Mouse (Mus musculus) induced T-regulatory cell, adult 2 months (primary cell): ENCODE results near the gene Vtn.
"Not testable (repeated sequence)": the region's sequence is repeated elsewhere in the genome, so short reads cannot be mapped to it uniquely, and the experiment has no call there.

Source experiments
- DNase-seq: peaks from one replicate; pipeline ENCODE4 v3.0.0-alpha.2; 2012; ENCODE audit warnings: low read depth

Vtn gene

DNA sequence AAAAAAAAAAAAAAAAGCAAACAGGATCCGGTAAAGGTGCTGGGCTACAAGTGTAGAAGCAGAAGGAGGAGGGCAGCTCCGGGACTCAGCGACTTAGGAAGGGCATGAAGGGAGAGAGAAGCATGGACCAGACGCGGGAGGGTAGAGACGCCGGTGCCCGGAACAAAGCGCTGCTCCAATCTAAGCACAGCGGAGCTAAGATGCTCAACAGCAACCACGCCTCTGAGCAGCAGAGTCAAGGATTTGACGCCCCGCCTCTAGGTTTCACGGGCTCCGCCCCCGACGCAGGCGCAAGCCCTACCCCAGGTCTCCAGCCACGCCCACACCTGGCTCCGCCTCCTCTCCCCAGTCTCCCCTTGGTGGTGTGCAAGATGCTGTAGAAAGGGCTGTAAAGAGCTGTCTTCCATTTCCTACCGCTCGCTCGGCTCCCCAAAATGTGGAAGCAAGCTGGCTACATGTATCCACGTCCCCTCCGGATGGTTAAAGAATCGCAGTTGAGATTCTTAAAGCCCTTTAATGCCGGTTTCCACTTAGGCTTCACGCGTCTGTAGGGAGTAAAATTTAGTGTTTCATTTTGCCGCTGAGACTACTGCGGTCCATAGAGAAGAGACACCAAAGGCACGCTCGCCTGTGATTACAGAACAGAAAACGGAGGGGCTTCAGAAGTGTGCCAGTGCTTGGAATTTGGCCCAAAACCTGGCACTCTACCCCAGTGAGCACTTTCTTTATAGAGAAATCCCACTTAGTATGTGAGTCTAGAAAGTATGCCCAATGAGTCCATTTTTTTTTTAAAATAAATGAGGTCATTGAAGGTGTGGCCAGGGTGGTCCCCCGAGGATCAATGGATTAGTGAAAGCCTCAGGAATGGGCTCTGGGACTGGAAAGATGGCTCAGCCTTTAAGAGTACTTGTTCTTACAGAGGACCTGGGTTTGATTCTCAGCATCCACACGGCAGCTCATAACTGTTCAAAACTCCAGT is 1.1 kb upstream of the Vtn start, which contains the start of gene Sarm1:
Gene Sarm1 (minus strand): TSS at position 211 of the 979 bp plus-strand sequence.
- peak; percentile 99 for DNase-seq

DNA sequence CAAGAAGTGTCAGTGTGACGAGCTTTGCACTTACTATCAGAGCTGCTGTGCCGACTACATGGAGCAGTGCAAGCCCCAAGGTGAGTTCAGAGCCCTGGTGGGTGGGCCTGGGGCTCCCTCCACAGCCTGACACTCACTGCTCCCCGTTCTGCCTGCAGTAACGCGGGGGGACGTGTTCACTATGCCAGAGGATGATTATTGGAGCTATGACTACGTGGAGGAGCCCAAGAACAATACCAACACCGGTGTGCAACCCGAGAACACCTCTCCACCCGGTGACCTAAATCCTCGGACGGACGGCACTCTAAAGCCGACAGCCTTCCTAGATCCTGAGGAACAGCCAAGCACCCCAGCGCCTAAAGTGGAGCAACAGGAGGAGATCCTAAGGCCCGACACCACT is 652 bp downstream of the Vtn start:
- no peak for DNase-seq

- no peak for DNase-seq
These were observed 1.8 kb downstream of the Vtn start for GRCm38 (mm10) chr11:78500623-78501202.

GRCm38 (mm10) chr11:78501529-78501928 is 2.6 kb downstream of the Vtn start:
- no peak for DNase-seq

- no peak for DNase-seq
These were observed 4.2 kb downstream of the Vtn start, which contains the start of gene Sebox for GRCm38 (mm10) chr11:78502909-78503650. Gene Sebox, plus strand, starts transcription at chr11:78503447.

DNA sequence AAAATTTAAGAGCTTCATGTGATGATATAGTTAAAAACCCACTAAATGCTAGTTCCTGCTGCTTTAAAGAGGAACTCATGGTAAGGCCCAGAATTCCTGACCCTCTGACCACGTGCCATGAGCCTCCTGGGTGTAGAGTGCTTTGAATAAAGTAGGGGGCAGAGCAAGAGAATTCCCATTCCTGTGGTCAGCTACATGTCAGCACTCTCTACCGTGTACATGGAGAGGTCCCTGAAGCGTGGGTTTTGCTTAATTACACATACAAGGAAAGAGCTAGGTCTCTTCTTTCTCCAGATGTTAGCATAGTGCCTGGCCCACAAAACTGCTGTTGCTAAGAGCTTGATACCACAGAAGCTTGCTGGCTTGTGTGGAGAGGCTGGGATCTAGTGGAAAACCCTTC is 6.5 kb downstream of the Vtn start:
- DNase-seq: no peak

DNA sequence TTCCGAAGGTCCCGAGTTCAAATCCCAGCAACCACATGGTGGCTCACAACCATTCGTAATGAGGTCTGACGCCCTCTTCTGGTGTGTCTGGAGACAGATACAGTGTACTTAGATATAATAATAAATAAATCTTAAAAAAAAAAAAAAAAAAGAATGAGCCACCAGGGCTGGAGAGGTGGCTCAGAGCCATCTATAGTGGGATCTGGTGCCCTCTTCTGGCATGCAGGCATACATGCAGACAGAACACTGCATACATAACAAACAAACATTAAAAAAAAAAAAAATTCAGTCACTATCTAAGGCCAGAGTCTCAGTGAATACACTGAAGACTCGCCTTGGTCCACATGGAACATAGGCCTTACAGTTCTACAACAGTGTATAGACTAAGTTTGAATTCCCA is 10.3 kb downstream of the Vtn start:
- peak; percentile 65 for DNase-seq

- peak; percentile 96 for DNase-seq
These were observed 13.4 kb downstream of the Vtn start, which contains the start of the genes Tmem199 and Poldip2 for GRCm38 (mm10) chr11:78512025-78512957. Gene Tmem199, minus strand, starts transcription at chr11:78512172. Gene Poldip2, plus strand, starts transcription at chr11:78512193.

GRCm38 (mm10) chr11:78513106-78513790 is 14.4 kb downstream of the Vtn start:
- no peak for DNase-seq

DNA sequence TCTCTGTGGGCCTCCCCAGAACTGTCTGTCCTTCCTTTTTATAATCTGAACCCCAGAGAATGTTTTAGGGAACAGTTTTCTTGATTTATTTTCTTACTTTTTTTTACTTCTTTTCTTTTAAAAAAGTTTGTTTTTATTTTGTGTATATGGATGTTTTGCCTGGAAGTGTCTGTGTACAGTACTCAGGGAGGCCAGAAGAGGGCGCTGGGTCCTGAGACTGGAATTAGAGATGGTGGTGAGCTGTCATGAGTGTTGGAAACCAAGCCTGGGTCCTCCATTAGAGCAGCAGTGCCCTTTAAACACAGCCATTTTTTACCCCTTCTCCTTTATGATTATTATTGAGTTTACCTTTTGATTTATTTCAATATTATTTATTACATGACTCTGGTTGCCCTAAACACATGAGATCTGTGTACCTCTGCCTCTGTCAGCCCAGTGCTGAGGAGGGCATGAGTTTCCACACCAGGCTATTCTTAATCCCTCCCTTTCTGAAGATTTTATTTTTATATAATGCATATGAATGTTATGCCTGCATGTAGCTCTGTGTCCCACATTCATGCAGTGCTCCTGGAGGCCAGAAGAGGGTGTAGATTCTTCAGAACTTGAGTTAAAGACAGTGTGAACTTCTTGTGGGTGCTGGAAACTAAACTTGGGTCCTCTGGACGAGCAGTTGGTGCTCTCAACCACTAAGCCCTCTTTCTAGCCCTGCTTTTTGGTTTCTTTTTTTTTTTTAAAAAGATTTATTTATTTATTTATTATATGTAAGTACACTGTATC is 16.8 kb downstream of the Vtn start:
- peak; percentile 66 for DNase-seq

- DNase-seq: no peak
These were observed 20.0 kb downstream of the Vtn start for GRCm38 (mm10) chr11:78518931-78519330.

DNA sequence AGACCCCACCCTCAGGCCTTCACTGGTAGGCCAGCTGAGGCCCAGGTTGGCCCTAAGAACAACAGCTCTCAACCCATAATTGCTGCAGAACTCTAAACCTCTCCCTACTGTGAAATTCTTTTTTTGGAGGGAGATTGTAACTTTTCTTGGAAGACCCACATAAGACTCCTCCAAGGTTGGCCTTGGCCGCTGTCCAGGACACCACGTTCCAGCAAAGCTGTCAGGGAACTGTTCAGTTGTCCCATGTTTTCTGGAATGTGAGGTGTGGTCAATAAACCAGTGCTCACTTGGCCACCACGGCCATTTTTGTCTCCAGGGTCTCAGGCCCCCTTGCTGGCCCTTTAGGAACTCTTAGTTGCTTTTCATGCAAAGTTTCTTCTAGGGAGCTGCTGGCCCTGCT is 23.0 kb downstream of the Vtn start:
- DNase-seq: no peak

DNA sequence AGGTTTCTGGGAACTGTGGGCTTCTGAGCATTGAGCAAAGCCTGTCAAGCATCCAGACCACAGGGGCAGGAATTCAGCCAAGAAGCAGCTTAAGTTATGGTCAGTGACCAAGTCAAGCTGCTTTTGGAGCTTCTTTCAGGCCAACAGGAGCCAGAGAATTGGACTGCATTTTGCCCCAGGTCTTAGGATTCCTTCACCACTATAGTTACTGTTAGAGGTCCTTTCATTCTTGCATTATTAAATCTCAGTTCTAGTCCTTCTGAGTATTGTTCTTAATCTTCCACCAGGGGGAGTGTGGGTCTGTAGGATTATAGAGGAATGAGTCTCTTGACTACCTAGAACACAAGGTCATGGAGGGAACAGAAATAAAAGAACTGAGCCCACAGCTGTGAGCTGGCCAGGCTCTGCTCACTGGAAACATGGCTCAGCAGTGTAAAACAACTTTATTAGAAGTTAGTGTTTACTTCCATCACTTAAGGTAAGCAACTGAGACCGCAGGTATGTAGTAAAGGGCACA is 23.6 kb downstream of the Vtn start:
- DNase-seq: peak; percentile 70

GRCm38 (mm10) chr11:78523241-78523955 is 24.5 kb downstream of the Vtn start:
- DNase-seq: no peak

DNA sequence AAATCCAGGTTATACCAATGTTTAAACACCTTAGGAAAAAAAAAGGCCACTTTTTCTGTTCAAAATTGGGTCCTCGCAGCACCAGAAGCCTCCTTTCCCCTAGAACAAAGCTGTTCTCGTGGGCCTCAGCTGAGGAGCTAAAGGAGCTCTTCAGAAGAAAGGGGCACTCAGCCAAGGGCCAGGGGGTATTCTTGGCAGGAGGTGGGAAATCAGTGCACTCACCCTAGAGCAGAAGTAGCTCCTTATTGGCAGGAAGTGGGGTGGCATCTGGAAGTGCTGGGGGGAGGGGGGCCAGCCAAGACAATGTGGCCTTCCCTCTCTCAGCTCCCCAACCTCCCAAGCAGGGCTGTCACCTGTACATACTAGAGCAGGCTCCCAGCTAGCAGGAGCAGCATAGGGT is 25.9 kb downstream of the Vtn start:
- no peak for DNase-seq

DNA sequence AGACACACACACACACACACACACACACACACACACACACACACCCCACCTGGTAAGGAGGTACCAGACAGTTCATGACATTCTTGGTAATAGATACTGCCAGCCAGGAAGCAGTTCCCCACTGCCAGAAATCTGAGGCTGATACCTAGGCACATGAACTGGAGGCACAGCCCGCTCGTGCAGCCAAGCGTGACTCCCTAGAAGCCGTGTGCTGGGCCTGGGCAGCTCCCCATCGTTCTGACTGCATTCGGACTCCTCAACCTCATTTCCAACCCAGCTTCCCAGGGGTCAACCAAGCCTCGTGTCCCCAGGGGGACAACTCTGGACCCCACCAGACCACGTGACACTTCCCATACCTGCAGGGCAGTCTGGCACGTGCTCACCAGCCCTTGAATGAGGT is 29.8 kb downstream of the Vtn start:
- DNase-seq: no peak

GRCm38 (mm10) chr11:78530001-78530400 is 31.1 kb downstream of the Vtn start:
- DNase-seq: no peak

DNA sequence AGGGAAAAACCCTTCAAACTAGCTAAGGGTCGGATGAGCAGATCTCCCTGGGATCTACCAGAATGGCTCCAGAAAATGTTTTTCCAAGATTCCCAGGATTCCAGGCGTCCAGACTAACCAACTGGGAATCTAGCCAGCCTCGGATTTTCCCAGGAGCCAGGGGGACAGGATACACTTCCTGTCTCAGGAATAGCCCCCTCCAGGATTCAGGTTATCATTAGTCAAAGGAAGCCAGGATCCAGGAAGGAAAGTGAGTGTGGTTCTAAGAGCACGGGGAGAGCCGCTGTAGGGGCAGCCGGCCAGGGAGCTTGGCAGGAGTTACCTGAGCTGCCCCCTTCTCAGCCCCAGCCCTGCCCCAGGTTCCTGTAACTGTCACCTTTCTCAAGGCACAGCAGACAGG is 32.2 kb downstream of the Vtn start:
- no peak for DNase-seq

- DNase-seq: not testable (repeated sequence)
These were observed 32.6 kb downstream of the Vtn start for GRCm38 (mm10) chr11:78531515-78531914.
